Mouse (Mus musculus) spleen, adult 2 months (tissue): ENCODE data around the gene D17Wsu92e.

Experiments used
- CTCF ChIP-seq: fragments of 200-500 bp; IDR thresholded peaks from 2 replicates; pipeline ENCODE4 v1.5.1; 2011; ENCODE audit warnings: mild to moderate bottlenecking, inconsistent platforms; ENCODE audit not compliant: insufficient read depth, insufficient read length, insufficient replicate concordance; ENCODE audit errors: extremely low read depth
- POLR2A ChIP-seq: fragments of 200-500 bp; IDR thresholded peaks from 2 replicates; pipeline ENCODE4 v1.6.1; 2011; ENCODE audit warnings: low read depth, low read length, inconsistent platforms

GRCm38 (mm10) chr17:27856798-27857648, 36.6 kb upstream of the D17Wsu92e start:
- TF ChIP-seq CTCF = no peak
- TF ChIP-seq POLR2A = no peak
